Mouse (Mus musculus): ENCODE results near the gene Mif4gd.

- no peak for TF ChIP-seq CTCF (conservative IDR thresholded peaks at IDR 0.05; ENCODE audit: low read length)
- no peak for TF ChIP-seq NANOG (IDR thresholded peaks at IDR 0.05; ENCODE audit: borderline replicate concordance, low read length)
Measured at GRCm38 (mm10) chr11:115604304-115604696, 8.5 kb downstream of the Mif4gd start.
